Mouse (Mus musculus): ENCODE results near the gene Axl. TPM values are rescaled to one million over a fixed set of nuclear protein-coding genes. Genes with fewer than 3 reads are reported as not detected.

Axl gene
- polyA plus RNA-seq, 1 experiment from 2014 or later, result 34.2 TPM

GRCm38 (mm10) chr7:25718788-25719417, 69.6 kb downstream of the Axl start, which contains the start of gene Ccdc97:
Ccdc97 (minus strand) TSS chr7:25719088.
- ATAC-seq (replicated peaks; ENCODE audit: low FRiP score), result peak; percentile 75
- Histone ChIP-seq H3K27me3 (replicated peaks; ENCODE audit: control insufficient read depth, insufficient read depth, low read length) (no peaks in the 10 kb centered on the region), H3K9ac (ENCODE audit: low read depth, low read length) (peak within 1 kb of the TSS; percentile 72), H3K4me2 (peak within 1 kb of the TSS; percentile 77), H3K36me3 (ENCODE audit: control insufficient read depth, insufficient read depth, low read length) (peaks cover 40% of the 10 kb centered on the region), H3K27ac (ENCODE audit: low read depth, low read length) (peak within 1 kb of the TSS; percentile 83), H3K4me1 (replicated peaks; ENCODE audit: control insufficient read depth, insufficient read depth, low read length) (peaks cover 18% of the 10 kb centered on the region), H3K9me3 (ENCODE audit: control insufficient read depth, low read length) (no peaks in the 10 kb centered on the region), H3K4me3 (ENCODE audit: low read depth, low read length) (peak within 1 kb of the TSS; percentile 65)
- WGBS, result 2% methylated on average over 32 of the region's 32 CpGs
- DNase-seq (ENCODE audit: low spot score), result peak; percentile 87

- no peak overlapping the region for H3K27ac ChIP-seq (ENCODE audit: low read depth, low read length)
- no peak for ATAC-seq (replicated peaks; ENCODE audit: low FRiP score)
- no peaks in the 10 kb centered on the region for H3K9me3 ChIP-seq (ENCODE audit: control insufficient read depth, low read length)
- no peak for DNase-seq (ENCODE audit: low spot score)
- peak overlapping the region; percentile 77 for H3K4me2 ChIP-seq
- no peak overlapping the region; the same call in 1 of the 2 replicates for H3K9ac ChIP-seq (ENCODE audit: low read depth, low read length)
- H3K36me3 ChIP-seq (ENCODE audit: control insufficient read depth, insufficient read depth, low read length), result peaks cover 43% of the 10 kb centered on the region
- no peaks in the 10 kb centered on the region for H3K27me3 ChIP-seq (replicated peaks; ENCODE audit: control insufficient read depth, insufficient read depth, low read length)
- peaks cover 19% of the 10 kb centered on the region for H3K4me1 ChIP-seq (replicated peaks; ENCODE audit: control insufficient read depth, insufficient read depth, low read length)
- 90% methylated on average over 3 of the region's 3 CpGs for WGBS
- H3K4me3 ChIP-seq (ENCODE audit: low read depth, low read length), result peak overlapping the region; percentile 65
Measured at GRCm38 (mm10) chr7:25717478-25717877, 71.0 kb downstream of the Axl start.

- H3K4me1 ChIP-seq (replicated peaks; ENCODE audit: control insufficient read depth, insufficient read depth, low read length), result peaks cover 27% of the 10 kb centered on the region
- ATAC-seq (replicated peaks; ENCODE audit: low FRiP score), result no peak
Measured at GRCm38 (mm10) chr7:25715731-25716271, 72.7 kb downstream of the Axl start.

GRCm38 (mm10) chr7:25714581-25714980, 73.9 kb downstream of the Axl start:
- peaks cover 34% of the 10 kb centered on the region for H3K4me1 ChIP-seq (replicated peaks; ENCODE audit: control insufficient read depth, insufficient read depth, low read length)
- no peak overlapping the region for H3K4me3 ChIP-seq (ENCODE audit: low read depth, low read length)
- no peak for DNase-seq (ENCODE audit: low spot score)
- H3K36me3 ChIP-seq (ENCODE audit: control insufficient read depth, insufficient read depth, low read length), result peaks cover 35% of the 10 kb centered on the region
- WGBS, result 91% methylated on average over 8 of the region's 8 CpGs
- no peaks in the 10 kb centered on the region for H3K27me3 ChIP-seq (replicated peaks; ENCODE audit: control insufficient read depth, insufficient read depth, low read length)
- no peak overlapping the region for H3K27ac ChIP-seq (ENCODE audit: low read depth, low read length)
- H3K4me2 ChIP-seq, result no peak overlapping the region
- no peak overlapping the region for H3K9ac ChIP-seq (ENCODE audit: low read depth, low read length)
- ATAC-seq (replicated peaks; ENCODE audit: low FRiP score), result no peak
- H3K9me3 ChIP-seq (ENCODE audit: control insufficient read depth, low read length), result no peaks in the 10 kb centered on the region

More at GRCm38 (mm10) chr7:25715731-25716271, 72.7 kb downstream of the Axl start:
- H3K4me3 ChIP-seq (ENCODE audit: low read depth, low read length), result no peak overlapping the region
- 94% methylated on average over 22 of the region's 22 CpGs for WGBS
- H3K4me2 ChIP-seq, result no peak overlapping the region
- no peak overlapping the region for H3K9ac ChIP-seq (ENCODE audit: low read depth, low read length)
- no peak overlapping the region for H3K27ac ChIP-seq (ENCODE audit: low read depth, low read length)
- DNase-seq (ENCODE audit: low spot score), result no peak
- H3K9me3 ChIP-seq (ENCODE audit: control insufficient read depth, low read length), result no peaks in the 10 kb centered on the region
- H3K36me3 ChIP-seq (ENCODE audit: control insufficient read depth, insufficient read depth, low read length), result peaks cover 38% of the 10 kb centered on the region
- no peaks in the 10 kb centered on the region for H3K27me3 ChIP-seq (replicated peaks; ENCODE audit: control insufficient read depth, insufficient read depth, low read length)

GRCm38 (mm10) chr7:25712801-25713200, 75.7 kb downstream of the Axl start:
- ATAC-seq (replicated peaks; ENCODE audit: low FRiP score), result no peak
- H3K36me3 ChIP-seq (ENCODE audit: control insufficient read depth, insufficient read depth, low read length), result peaks cover 35% of the 10 kb centered on the region

GRCm38 (mm10) chr7:25711731-25712197, 76.7 kb downstream of the Axl start:
- no peaks in the 10 kb centered on the region for H3K27me3 ChIP-seq (replicated peaks; ENCODE audit: control insufficient read depth, insufficient read depth, low read length)
- no peak overlapping the region for H3K9ac ChIP-seq (ENCODE audit: low read depth, low read length)
- H3K36me3 ChIP-seq (ENCODE audit: control insufficient read depth, insufficient read depth, low read length), result peaks cover 35% of the 10 kb centered on the region
- peak overlapping the region; percentile 67; the same call in 1 of the 2 replicates for H3K27ac ChIP-seq (ENCODE audit: low read depth, low read length)
- H3K9me3 ChIP-seq (ENCODE audit: control insufficient read depth, low read length), result no peaks in the 10 kb centered on the region
- ATAC-seq (replicated peaks; ENCODE audit: low FRiP score) (peak; percentile 48), DNase-seq (ENCODE audit: low spot score) (peak; percentile 56)
- WGBS, result 22% methylated on average over 7 of the region's 7 CpGs
- no peak overlapping the region for H3K4me2 ChIP-seq
- H3K4me3 ChIP-seq (ENCODE audit: low read depth, low read length), result no peak overlapping the region
- peaks cover 39% of the 10 kb centered on the region for H3K4me1 ChIP-seq (replicated peaks; ENCODE audit: control insufficient read depth, insufficient read depth, low read length)

More at GRCm38 (mm10) chr7:25712801-25713200, 75.7 kb downstream of the Axl start:
- Histone ChIP-seq H3K4me1 (replicated peaks; ENCODE audit: control insufficient read depth, insufficient read depth, low read length) (peaks cover 35% of the 10 kb centered on the region), H3K27me3 (replicated peaks; ENCODE audit: control insufficient read depth, insufficient read depth, low read length) (no peaks in the 10 kb centered on the region), H3K27ac (ENCODE audit: low read depth, low read length) (no peak overlapping the region), H3K9ac (ENCODE audit: low read depth, low read length) (no peak overlapping the region), H3K4me3 (ENCODE audit: low read depth, low read length) (no peak overlapping the region), H3K4me2 (no peak overlapping the region), H3K9me3 (ENCODE audit: control insufficient read depth, low read length) (no peaks in the 10 kb centered on the region)
- 85% methylated on average over 9 of the region's 9 CpGs for WGBS
- DNase-seq (ENCODE audit: low spot score), result no peak

- Histone ChIP-seq H3K27me3 (replicated peaks; ENCODE audit: control insufficient read depth, insufficient read depth, low read length) (no peaks in the 10 kb centered on the region), H3K9ac (ENCODE audit: low read depth, low read length) (no peak overlapping the region), H3K4me3 (ENCODE audit: low read depth, low read length) (no peak overlapping the region), H3K9me3 (ENCODE audit: control insufficient read depth, low read length) (no peaks in the 10 kb centered on the region), H3K27ac (ENCODE audit: low read depth, low read length) (peak overlapping the region; percentile 33; the same call in 1 of the 2 replicates), H3K4me1 (replicated peaks; ENCODE audit: control insufficient read depth, insufficient read depth, low read length) (peaks cover 43% of the 10 kb centered on the region), H3K4me2 (no peak overlapping the region), H3K36me3 (ENCODE audit: control insufficient read depth, insufficient read depth, low read length) (peaks cover 34% of the 10 kb centered on the region)
- DNase-seq (ENCODE audit: low spot score), result no peak
- 71% methylated on average over 5 of the region's 5 CpGs for WGBS
- ATAC-seq (replicated peaks; ENCODE audit: low FRiP score), result no peak
Measured at GRCm38 (mm10) chr7:25711165-25711564, 77.3 kb downstream of the Axl start.

- H3K4me2 ChIP-seq, result peak overlapping the region; percentile 2; the same call in 1 of the 2 replicates
- H3K27me3 ChIP-seq (replicated peaks; ENCODE audit: control insufficient read depth, insufficient read depth, low read length), result no peaks in the 10 kb centered on the region
- no peak overlapping the region for H3K9ac ChIP-seq (ENCODE audit: low read depth, low read length)
- no peak overlapping the region for H3K4me3 ChIP-seq (ENCODE audit: low read depth, low read length)
- DNase-seq (ENCODE audit: low spot score), result no peak
- peaks cover 46% of the 10 kb centered on the region for H3K4me1 ChIP-seq (replicated peaks; ENCODE audit: control insufficient read depth, insufficient read depth, low read length)
- no peaks in the 10 kb centered on the region for H3K9me3 ChIP-seq (ENCODE audit: control insufficient read depth, low read length)
- 33% methylated on average over 7 of the region's 7 CpGs for WGBS
- peaks cover 29% of the 10 kb centered on the region for H3K36me3 ChIP-seq (ENCODE audit: control insufficient read depth, insufficient read depth, low read length)
- ATAC-seq (replicated peaks; ENCODE audit: low FRiP score), result no peak
- no peak overlapping the region for H3K27ac ChIP-seq (ENCODE audit: low read depth, low read length)
Measured at GRCm38 (mm10) chr7:25710519-25711130, 77.9 kb downstream of the Axl start.

Measured in liver, embryonic 11.5 days (tissue).